Mouse (Mus musculus) erythroid progenitor cell, adult 5-6 weeks (primary cell): ENCODE data around the gene Tas1r1. TPM values are rescaled to one million over a fixed set of nuclear protein-coding genes. Genes with fewer than 3 reads are reported as not detected.
"Not testable (repeated sequence)": the region's sequence is repeated elsewhere in the genome, so short reads cannot be mapped to it uniquely, and the experiment has no call there.

Source experiments
- ATAC-seq: replicated peaks from 2 replicates; pipeline ENCODE4 v1.8.0; 2016; ENCODE audit warnings: moderate number of reproducible peaks, mild to moderate bottlenecking, moderate TSS enrichment, inconsistent platforms; ENCODE audit not compliant: poor library complexity, low FRiP score, severe bottlenecking
- total RNA-seq, 2 experiments: library from RNA; stranded (forward) in 1 of 2; stranded (reverse) in 1 of 2; fragments of 150-400 nt in 1 of 2; fragments of 186-747, 209-891 nt in 1 of 2; gene quantifications; 2 replicates each; pipeline versions ENCODE4 v1.2.3 to v1.2.4; 2015 to 2017; ENCODE audit warnings: low replicate concordance in 2 of 2

The Tas1r1 gene
- total RNA-seq, 2 experiments from 2014 or later, result not detected

DNA sequence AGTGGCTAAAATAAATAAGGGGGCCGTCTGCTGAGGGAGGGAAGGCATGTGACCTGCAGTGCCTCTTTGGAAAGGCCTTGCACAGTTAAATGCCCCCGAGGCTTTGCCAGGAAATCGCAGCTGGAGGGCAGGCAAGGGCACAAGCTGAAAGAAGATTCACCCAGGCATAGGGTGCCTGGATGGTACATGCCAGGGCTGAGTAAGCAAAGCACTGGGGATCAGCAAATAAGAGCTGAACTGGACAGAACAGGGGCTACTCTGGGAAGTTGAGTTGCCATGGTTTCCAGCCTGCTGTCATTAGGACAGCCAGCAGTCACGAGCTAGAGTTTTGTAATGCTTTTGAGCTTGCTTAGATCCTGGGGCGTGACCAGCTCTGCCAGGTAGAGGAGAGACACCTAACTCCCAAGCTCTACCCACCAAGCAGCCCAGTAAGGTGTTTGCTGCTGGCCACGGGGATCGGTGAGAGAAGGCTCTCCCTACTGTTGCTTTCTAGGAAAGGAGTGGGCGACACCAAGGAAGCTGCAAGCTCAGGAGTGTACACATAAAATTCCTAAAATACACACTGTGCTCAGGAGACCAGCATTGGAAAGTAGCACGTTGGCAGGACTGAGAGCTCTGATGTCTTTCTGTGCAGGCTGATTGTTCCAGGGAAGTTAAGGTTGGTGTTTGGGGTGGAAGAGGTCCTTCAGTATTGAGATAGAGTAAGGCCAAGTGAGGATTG, 24.2 kb upstream of the Tas1r1 start:
- no peak for ATAC-seq

- ATAC-seq, result no peak
Observed at GRCm38 (mm10) chr4:152044609-152045008, 6.2 kb upstream of the Tas1r1 start.

GRCm38 (mm10) chr4:152043171-152043570, 4.8 kb upstream of the Tas1r1 start:
- ATAC-seq, result no peak

- ATAC-seq, result no peak
Observed at GRCm38 (mm10) chr4:152041924-152042641, 3.7 kb upstream of the Tas1r1 start.

GRCm38 (mm10) chr4:152039831-152040310, 1.5 kb upstream of the Tas1r1 start:
- ATAC-seq, result 0 out of 2 replicates have a peak, but pooled peaks have one; percentile 10

DNA sequence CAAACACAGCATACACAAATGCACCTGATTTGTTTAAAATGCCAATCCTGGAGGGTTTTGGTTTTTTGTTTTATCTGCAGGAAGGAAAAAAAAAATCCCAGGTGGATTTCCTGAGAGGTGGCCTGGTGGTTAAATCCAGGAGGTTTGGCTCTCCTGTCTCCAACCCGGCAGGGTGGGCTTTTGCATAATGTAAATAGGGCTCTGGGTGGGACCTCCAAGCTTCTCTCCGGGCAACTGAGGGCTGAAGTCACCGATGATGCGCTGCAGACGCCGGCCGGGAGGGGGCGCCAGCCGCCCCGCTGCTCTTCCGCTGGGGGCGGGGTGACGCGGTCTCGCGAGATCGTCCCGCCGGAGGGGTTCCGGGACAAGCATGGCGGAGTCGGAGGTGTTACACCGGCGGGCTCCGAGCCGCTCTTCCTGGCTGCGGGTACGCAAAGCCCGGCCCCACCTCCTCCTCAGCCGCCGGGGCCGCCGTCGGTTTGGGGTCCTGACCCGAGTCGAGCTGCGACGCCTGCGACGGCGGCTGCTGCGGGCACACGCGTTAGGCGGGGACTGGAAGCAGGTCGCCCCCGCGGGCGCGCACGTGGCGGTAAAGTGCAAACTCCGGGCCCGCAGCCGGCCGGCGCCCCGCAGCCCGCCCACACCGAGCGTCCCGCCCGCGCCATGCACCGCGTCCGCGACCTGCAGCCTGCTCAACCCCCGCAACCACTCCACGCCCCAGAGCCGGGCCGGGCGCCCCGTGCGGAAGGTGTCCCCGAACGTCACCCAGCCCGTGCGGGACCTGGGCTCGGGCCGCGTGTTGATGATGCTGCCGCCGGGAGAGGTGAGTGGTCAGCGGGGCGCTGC, 840 bp upstream of the Tas1r1 start, which contains the start of gene Nol9:
Nol9 (plus strand) TSS at position 337 of the 846 bp plus-strand sequence.
- peak; percentile 89 for ATAC-seq

GRCm38 (mm10) chr4:152036464-152036863, 1.9 kb downstream of the Tas1r1 start:
- ATAC-seq, result not testable (repeated sequence)

GRCm38 (mm10) chr4:152032922-152033321, 5.4 kb downstream of the Tas1r1 start:
- no peak for ATAC-seq

GRCm38 (mm10) chr4:152029997-152030396, 8.4 kb downstream of the Tas1r1 start:
- no peak for ATAC-seq

GRCm38 (mm10) chr4:152029087-152029486, 9.3 kb downstream of the Tas1r1 start:
- no peak for ATAC-seq

DNA sequence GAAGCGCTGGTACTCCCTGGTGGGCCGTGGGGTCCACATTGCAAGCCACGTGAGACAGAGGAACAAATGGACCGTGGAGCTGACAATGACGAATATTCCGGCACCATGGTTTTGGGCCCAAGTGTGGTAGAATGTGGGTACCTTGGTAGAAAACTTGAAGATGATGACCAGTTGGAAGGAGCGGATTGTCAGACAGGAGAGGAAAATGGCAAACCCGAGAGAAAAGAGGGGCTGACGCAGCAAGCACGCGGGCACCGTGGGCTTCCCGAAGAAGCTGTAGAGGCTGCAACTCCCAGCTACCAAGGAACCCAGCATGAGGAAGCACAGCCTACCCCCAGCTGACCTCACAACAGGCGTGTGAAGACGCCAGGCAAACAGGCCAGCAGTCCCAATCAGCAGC, 9.9 kb downstream of the Tas1r1 start:
- no peak for ATAC-seq

- ATAC-seq, result peak; percentile 96
Observed at GRCm38 (mm10) chr4:152027524-152027923, 10.8 kb downstream of the Tas1r1 start, which contains the start of gene Zbtb48. Gene Zbtb48 (minus strand): TSS chr4:152027671.

GRCm38 (mm10) chr4:152026751-152027508, 11.4 kb downstream of the Tas1r1 start:
- peak; percentile 17; the same call in 1 of the 2 replicates for ATAC-seq

GRCm38 (mm10) chr4:152024525-152024924, 13.8 kb downstream of the Tas1r1 start:
- ATAC-seq, result no peak

DNA sequence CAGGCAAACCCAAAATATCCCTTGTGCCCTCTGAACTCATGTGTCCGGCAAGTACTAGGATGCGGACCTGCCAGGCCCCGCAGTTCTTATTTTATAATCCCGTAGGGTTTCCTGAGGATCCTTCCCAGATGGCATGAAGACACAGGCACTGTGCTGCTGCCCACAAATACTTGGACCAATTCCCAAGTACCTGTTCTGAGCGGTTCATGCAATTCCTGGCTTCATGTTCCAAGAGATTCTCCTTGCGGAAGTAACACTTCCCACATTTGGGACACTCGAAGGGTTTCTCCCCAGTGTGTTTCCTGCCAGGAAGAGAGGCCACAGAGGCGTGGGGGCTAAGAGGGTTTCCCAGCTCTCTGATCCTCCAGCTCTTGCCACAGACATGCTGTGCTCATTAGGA, 15.9 kb downstream of the Tas1r1 start:
- ATAC-seq, result no peak

- ATAC-seq, result no peak
Observed at GRCm38 (mm10) chr4:152021568-152022097, 16.7 kb downstream of the Tas1r1 start.

DNA sequence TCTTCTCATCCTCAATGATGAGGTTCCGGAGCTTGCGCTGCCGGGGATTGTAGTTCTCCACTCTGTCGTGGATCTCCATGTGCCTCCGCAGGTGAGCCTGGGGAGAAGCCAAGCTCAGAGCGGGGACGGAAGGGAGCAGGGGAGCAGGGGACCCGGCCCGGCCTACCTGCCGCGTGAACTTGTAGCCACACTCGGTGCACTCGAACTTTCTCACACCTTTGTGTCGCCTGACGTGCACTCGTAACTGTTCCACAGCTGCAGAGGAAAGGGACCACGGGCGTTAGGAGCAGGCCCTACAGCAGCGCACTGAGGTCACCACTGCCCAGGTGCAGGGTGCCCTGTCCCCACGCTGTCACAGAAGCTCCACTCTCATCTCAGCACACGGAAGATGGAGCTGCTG, 18.3 kb downstream of the Tas1r1 start:
- no peak for ATAC-seq

DNA sequence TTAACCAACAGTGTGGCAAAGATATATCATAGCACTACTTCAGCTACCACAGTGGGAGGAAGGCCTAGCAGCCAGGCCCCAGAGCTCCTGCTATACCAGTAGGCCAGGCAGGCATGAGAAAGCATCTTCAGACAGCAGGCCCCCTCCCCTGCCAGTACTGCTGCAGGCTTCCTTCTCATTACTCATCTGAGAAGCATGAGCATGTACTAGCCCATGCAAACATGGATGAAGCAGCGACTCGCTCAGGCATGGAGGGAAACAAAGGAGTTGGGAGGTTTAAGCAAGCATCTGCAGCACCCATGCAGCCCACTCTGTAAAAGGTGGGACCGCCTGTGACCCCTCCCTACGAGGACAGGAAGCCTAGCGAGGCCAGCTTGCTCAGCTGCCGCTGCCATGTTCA, 19.3 kb downstream of the Tas1r1 start:
- ATAC-seq, result no peak
